In the genomic region with DNA sequence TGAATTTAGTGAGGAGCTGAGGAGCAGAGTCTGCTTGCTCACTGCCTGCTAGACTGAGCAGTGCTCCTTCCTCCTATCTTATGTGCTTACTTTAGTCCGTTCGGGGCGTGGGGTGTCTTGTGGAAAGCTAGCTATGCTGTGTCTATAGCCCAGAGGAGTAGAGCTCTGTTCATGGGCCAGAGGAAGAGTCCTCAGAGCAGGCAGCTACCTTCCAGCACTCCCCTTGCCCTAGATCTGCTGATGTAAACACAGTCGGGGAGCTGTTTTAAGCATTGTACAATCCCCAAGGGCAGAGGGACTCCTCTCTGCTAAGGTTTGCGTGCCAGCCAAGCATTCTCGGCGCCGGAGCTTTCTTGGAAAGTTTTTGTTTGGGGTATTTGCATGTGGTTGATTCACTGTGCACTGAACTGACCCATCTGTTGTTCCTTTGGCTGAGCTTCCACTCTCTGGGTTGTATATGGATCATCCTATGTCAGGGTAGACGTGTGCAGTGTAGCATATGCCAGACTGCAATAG, we compare ENCODE assay signal across 8 mouse cellular contexts. TPM values are rescaled to one million over a fixed set of nuclear protein-coding genes. Genes with fewer than 3 reads are reported as not detected.
DNase-seq lines count a peak whose midpoint lies in the region; ATAC-seq lines count a peak whose summit lies in the region.

No protein-coding gene starts in this region.

- peak; percentile 23 to 38 for DNase-seq in heart, postnatal 10 days
- DNase-seq in heart, adult 8-10 months (ENCODE audit: low spot score) = no peak
- DNase-seq in urinary bladder, adult 2 months (ENCODE audit: low spot score) = peak; percentile 36
- no peak for DNase-seq in urinary bladder, postnatal 25 days (ENCODE audit: low spot score)
- no peak for DNase-seq in layer of hippocampus, adult 9-10 months (ENCODE audit: low spot score)
- DNase-seq in spleen, adult 18-20 months = no peak
- DNase-seq in gastrocnemius, postnatal 10 days = no peak

- H3K9me3 ChIP-seq in liver, embryonic 15.5 days (replicated peaks) = no peaks in the 10 kb centered on the region

- ATAC-seq in liver, embryonic 15.5 days (ENCODE audit: insufficient read depth) = peak; percentile 28; the same call in 1 of the 2 replicates

- H3K9ac ChIP-seq in liver, embryonic 15.5 days = no peak overlapping the region

- intact Hi-C loops in heart, postnatal 10 days (cut with DNase I) = no loop called here

- no peak overlapping the region for H3K27ac ChIP-seq in liver, embryonic 15.5 days (replicated peaks)

- H3K4me3 ChIP-seq in liver, embryonic 15.5 days (replicated peaks) = no peak overlapping the region

- WGBS in liver, embryonic 15.5 days (ENCODE audit: insufficient replicate concordance) = 51% methylated on average over 9 of the region's 9 CpGs

- H3K4me1 ChIP-seq in liver, embryonic 15.5 days (replicated peaks) = peaks cover 5% of the 10 kb centered on the region; the same call in 1 of the 2 replicates

- H3K27me3 ChIP-seq in liver, embryonic 15.5 days = peaks cover 4% of the 10 kb centered on the region; the same call in 1 of the 2 replicates

- H3K4me2 ChIP-seq in liver, embryonic 15.5 days = peak overlapping the region; percentile 23; the same call in 1 of the 2 replicates

- no peaks in the 10 kb centered on the region for H3K36me3 ChIP-seq in liver, embryonic 15.5 days (replicated peaks)

RNA-seq across cellular contexts. Expression of gene Gadd45a, which starts 32.6 kb away (rescaled TPM):
- 10 to 100 TPM; 16.8 to 19.3 TPM for total RNA-seq in heart, postnatal 10 days (2021)
- 10 to 100 TPM; 13.8 to 30.6 (median 20.8) TPM for total RNA-seq in heart, adult 8-10 months (2022)
- polyA plus RNA-seq in urinary bladder, adult 2 months (2012; rRNA removed) = 53.5 and 69.7 TPM in 2 replicates
- 64.3 and 72.9 TPM in 2 replicates for polyA plus RNA-seq in liver, embryonic 15.5 days (2015; fragmentation: Nextera tagmentation; extraction: Ambion mirVana)
- total RNA-seq in gastrocnemius, postnatal 10 days (2021) = 10 to 100 TPM; 43.1 to 82.0 TPM

Comparison
In these comparisons a context has a peak if more than half of its experiments do, and no peak if none do; other contexts are left out.
1. DNase-seq: peak in heart, postnatal 10 days (2 of 2) and urinary bladder, adult 2 months (single experiment); none in heart, adult 8-10 months (single experiment), urinary bladder, postnatal 25 days (single experiment), layer of hippocampus, adult 9-10 months (single experiment), spleen, adult 18-20 months (0 of 2) and gastrocnemius, postnatal 10 days (single experiment).